Mouse (Mus musculus) E14TG2a.4 (cell line): ENCODE measurements around the gene Rab6a.

ENCODE experiments used
- H3K27me3 ChIP-seq: 2 replicates; pipeline ENCODE4 v1.6.1; 2014; ENCODE audit warnings: low read length, control low read depth; ENCODE audit not compliant: insufficient read depth
- H3K36me3 ChIP-seq: 2 replicates; pipeline ENCODE4 v1.6.1; 2014; ENCODE audit warnings: low read length, control low read depth; ENCODE audit not compliant: insufficient read depth
- H3K4me1 ChIP-seq: replicated peaks from 2 replicates; pipeline ENCODE4 v1.6.1; 2014; ENCODE audit warnings: low read depth, low read length, control low read depth
- H3K4me3 ChIP-seq: replicated peaks from 2 replicates; pipeline ENCODE4 v1.5.1; 2014; ENCODE audit warnings: mild to moderate bottlenecking, low read length
- H3K9me3 ChIP-seq: 2 replicates; pipeline ENCODE4 v1.6.1; 2014; ENCODE audit warnings: low read length, control low read depth
- CTCF ChIP-seq: conservative IDR thresholded peaks from 2 replicates; pipeline ENCODE4 v1.5.1; 2014; ENCODE audit warnings: low read length
- NANOG ChIP-seq: IDR thresholded peaks from 2 replicates; pipeline ENCODE4 v1.6.1; 2014; ENCODE audit warnings: borderline replicate concordance, low read length, mixed read lengths
- POU5F1 ChIP-seq: IDR thresholded peaks from 2 replicates; pipeline ENCODE4 v1.6.1; 2014; ENCODE audit warnings: low read length, borderline replicate concordance

Rab6a gene

DNA sequence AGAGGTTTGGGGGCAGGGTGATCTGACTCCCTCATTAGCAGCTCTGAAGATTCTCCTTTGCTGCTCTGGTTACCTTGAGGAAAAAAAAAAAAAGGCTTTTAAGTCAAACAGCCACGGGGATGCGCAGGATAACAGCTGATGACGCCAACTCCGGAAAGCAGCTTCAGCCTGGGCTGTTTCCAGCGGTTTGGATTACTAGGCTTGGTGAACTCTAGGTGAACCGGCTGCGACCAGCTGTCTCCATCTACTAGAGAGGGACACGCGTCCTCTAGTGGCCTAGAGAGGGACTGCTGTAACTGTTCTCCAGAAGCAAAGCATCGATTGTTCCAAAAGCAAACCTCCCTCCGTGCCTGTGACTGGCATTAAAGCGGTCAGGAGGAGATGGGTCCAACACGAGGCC is 56.0 kb downstream of the Rab6a start:
- no peaks in the 10 kb centered on the region for H3K9me3 ChIP-seq
- no peak for TF ChIP-seq POU5F1
- TF ChIP-seq CTCF: peak; percentile 99
- H3K4me1 ChIP-seq: peaks cover 36% of the 10 kb centered on the region
- H3K36me3 ChIP-seq: no peaks in the 10 kb centered on the region
- no peak overlapping the region; the same call in 1 of the 2 replicates for H3K4me3 ChIP-seq
- no peaks in the 10 kb centered on the region for H3K27me3 ChIP-seq

GRCm38 (mm10) chr7:100663729-100664304 is 56.6 kb downstream of the Rab6a start:
- no peaks in the 10 kb centered on the region for H3K36me3 ChIP-seq
- TF ChIP-seq NANOG (no peak), POU5F1 (no peak), CTCF (no peak)
- H3K9me3 ChIP-seq: no peaks in the 10 kb centered on the region
- H3K27me3 ChIP-seq: no peaks in the 10 kb centered on the region
- H3K4me3 ChIP-seq: peak overlapping the region; percentile 32; the same call in 1 of the 2 replicates
- H3K4me1 ChIP-seq: peaks cover 30% of the 10 kb centered on the region

DNA sequence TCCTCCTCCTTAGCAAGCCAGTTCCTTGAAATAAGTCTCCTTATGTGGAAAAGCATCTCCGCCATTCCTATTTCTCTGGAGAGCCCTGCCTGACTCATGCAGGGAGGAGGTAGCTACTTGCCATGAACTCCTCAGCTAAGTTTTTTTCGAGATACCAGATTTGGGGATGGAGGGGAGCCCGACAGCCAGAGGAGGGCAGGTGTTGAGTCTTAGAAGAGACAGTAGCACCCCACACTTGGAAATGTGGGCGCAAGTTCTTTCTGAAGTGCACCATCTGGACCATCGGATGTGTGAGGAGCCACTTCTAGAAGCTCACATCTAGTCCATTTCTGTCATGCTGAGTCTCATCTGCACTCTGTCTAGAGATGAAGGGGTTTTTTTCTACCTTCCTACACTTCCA is 63.4 kb downstream of the Rab6a start:
- no peak for TF ChIP-seq POU5F1
- no peak for TF ChIP-seq NANOG
- no peak for TF ChIP-seq CTCF
- H3K9me3 ChIP-seq: no peaks in the 10 kb centered on the region
- H3K4me1 ChIP-seq: peaks cover 36% of the 10 kb centered on the region
- no peaks in the 10 kb centered on the region for H3K36me3 ChIP-seq
- no peak overlapping the region for H3K4me3 ChIP-seq
- no peaks in the 10 kb centered on the region for H3K27me3 ChIP-seq

DNA sequence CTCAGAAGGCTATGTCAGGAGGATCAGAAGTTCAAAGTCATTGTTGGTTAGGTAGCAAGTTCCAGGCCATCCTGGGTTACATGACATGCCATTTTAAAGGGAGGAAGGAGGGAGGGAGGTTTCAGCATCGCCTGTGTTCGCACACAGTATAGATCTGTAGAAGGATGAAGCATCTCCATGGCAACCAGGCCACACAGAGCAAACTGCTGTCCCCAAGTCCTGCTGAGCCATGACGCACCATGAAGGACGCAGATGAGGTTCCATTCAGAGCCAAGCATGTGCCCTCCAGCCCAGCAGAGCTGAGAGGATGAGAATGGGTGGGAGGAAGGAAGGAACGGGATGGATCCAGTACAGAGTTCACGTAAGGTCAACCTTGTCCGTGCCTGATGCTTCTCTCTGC is 66.2 kb downstream of the Rab6a start:
- no peaks in the 10 kb centered on the region for H3K9me3 ChIP-seq
- H3K4me1 ChIP-seq: peaks cover 45% of the 10 kb centered on the region
- H3K4me3 ChIP-seq: 0 out of 2 replicates have a peak overlapping the region, but pooled peaks have one; percentile 79

GRCm38 (mm10) chr7:100674941-100675340 is 67.7 kb downstream of the Rab6a start:
- TF ChIP-seq NANOG: no peak
- TF ChIP-seq CTCF: no peak
- TF ChIP-seq POU5F1: no peak
- H3K9me3 ChIP-seq: no peaks in the 10 kb centered on the region
- H3K36me3 ChIP-seq: peaks cover 26% of the 10 kb centered on the region
- no peaks in the 10 kb centered on the region for H3K27me3 ChIP-seq
- peak overlapping the region; percentile 79 for H3K4me3 ChIP-seq
- H3K4me1 ChIP-seq: peaks cover 52% of the 10 kb centered on the region

More for the DNA sequence above, 66.2 kb downstream of the Rab6a start:
- no peak for TF ChIP-seq POU5F1
- TF ChIP-seq NANOG: no peak
- no peak for TF ChIP-seq CTCF
- Histone ChIP-seq H3K27me3 (no peaks in the 10 kb centered on the region), H3K36me3 (peaks cover 23% of the 10 kb centered on the region)

DNA sequence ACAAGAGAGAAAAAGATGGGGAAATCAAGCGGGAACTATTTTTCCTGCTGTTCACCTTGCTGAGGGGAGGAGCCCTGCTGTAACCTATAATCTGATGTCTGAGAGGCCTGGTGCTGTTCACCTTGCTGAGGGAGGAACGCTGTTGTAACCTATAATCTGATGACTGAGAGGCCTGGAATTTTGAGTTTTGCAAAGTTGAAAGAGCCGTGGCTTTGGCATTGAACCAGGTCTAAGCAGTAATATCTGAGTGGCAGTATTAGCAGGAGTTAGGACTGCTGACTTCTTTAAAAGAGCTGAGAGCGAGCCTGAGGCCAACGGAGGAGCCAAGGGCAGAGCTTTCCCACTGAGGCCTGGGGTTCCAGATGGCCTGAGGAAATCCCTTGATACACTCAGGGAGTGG is 70.8 kb downstream of the Rab6a start:
- H3K4me3 ChIP-seq: no peak overlapping the region
- TF ChIP-seq POU5F1 (no peak), NANOG (no peak), CTCF (no peak)
- peaks cover 26% of the 10 kb centered on the region for H3K36me3 ChIP-seq

DNA sequence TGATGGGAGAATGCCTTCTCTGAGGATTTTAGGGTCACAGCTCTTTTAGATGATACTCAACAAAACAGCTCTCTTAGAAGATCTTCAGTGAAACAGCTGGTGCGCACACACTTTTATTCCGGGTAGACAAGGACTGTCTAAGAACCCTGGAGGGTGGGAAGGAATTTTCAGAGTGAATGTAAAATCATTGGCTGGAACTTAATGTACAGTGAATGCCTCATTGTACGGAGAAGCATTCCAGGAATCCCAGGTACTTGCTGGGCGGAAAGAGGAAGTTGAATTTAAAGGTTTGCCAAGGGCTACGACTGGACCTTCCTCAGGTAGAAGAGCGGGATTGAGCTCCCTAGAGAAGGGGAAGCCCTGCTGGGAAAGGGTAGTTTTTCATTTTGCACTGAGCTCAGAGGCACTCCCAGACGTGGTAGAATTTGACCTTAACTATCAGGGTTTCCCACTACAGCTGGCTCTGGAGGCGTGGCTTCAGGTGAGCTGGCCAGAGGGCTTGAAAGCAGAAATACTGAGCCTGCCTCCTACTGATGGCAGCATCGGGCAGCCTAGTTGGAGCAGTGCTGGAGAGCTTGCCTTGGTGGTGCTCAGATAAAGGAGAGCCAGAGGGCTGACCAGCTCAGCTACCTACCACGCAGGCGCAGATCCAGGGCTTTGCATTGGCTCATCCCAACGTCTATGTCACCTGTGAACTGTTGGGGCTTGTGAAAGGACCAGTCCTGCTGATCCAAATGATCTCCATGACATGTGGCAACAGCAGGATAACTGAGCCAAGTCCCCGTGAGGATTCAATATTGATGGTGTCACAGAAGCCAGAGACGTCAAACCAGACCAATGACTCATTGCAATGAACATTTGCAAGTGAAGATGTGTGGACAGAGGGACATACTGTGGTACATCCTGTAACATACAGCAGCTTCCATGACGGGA is 72.0 kb downstream of the Rab6a start:
- H3K27me3 ChIP-seq: no peaks in the 10 kb centered on the region
- H3K36me3 ChIP-seq: peaks cover 26% of the 10 kb centered on the region
- H3K4me1 ChIP-seq: peaks cover 35% of the 10 kb centered on the region
- TF ChIP-seq NANOG (no peak), POU5F1 (no peak), CTCF (no peak)
- no peaks in the 10 kb centered on the region for H3K9me3 ChIP-seq
- peak overlapping the region; percentile 50 for H3K4me3 ChIP-seq

More for the DNA sequence above, 70.8 kb downstream of the Rab6a start:
- Histone ChIP-seq H3K27me3 (no peaks in the 10 kb centered on the region), H3K9me3 (no peaks in the 10 kb centered on the region), H3K4me1 (peaks cover 47% of the 10 kb centered on the region)

DNA sequence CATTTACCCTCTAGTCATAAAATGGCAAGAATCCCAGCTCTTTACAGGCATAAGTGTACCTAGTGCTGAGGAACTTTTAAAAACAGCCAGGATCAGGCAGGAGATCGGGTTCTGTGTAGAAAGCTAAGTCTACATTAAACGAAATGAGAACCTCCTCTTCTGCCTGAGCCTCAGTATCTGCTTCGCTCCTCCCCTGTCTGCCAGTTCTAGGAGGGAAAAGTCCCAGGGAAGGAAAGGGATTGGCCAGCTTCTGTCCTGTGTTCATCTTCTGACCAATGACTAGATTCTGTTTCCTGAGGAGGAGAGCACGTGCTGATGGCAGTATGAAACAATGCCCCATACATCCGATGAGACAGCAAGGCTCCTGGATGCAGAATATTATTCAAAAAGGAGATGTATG is 73.9 kb downstream of the Rab6a start:
- Histone ChIP-seq H3K4me1 (peaks cover 32% of the 10 kb centered on the region), H3K4me3 (no peak overlapping the region), H3K36me3 (peaks cover 23% of the 10 kb centered on the region), H3K9me3 (no peaks in the 10 kb centered on the region), H3K27me3 (no peaks in the 10 kb centered on the region)
- TF ChIP-seq POU5F1 (no peak), NANOG (no peak), CTCF (no peak)
